Mouse (Mus musculus): ENCODE results near the gene Zfp618. TPM values are rescaled to one million over a fixed set of nuclear protein-coding genes. Genes with fewer than 3 reads are reported as not detected.

Zfp618 gene
- polyA plus RNA-seq, 1 experiment from 2014 or later: 26.6 TPM

GRCm38 (mm10) chr4:62974901-62975300 lies 9.5 kb downstream of the Zfp618 start:
- Histone ChIP-seq H3K9ac (ENCODE audit: low read depth, low read length) (no peak overlapping the region), H3K4me1 (replicated peaks; ENCODE audit: insufficient read depth, low read length) (peaks cover 3% of the 10 kb centered on the region), H3K27me3 (ENCODE audit: insufficient read depth, low read length) (no peaks in the 10 kb centered on the region), H3K27ac (no peak overlapping the region), H3K4me3 (replicated peaks; ENCODE audit: low read depth, low read length) (no peak overlapping the region), H3K9me3 (replicated peaks; ENCODE audit: low read length) (no peaks in the 10 kb centered on the region), H3K36me3 (ENCODE audit: insufficient read depth, low read length) (no peaks in the 10 kb centered on the region), H3K4me2 (ENCODE audit: low read length) (no peak overlapping the region)
- TF ChIP-seq CTCF (IDR thresholded peaks at IDR 0.05; ENCODE audit: low read depth): no peak
- WGBS: 80% methylated on average over 2 of the region's 2 CpGs
- DNase-seq (ENCODE audit: low spot score) (no peak), ATAC-seq (replicated peaks; ENCODE audit: low FRiP score, low read depth) (no peak)

- WGBS: 49% methylated on average over 6 of the region's 6 CpGs
Measured at GRCm38 (mm10) chr4:62975541-62975940, 10.2 kb downstream of the Zfp618 start.

GRCm38 (mm10) chr4:62977454-62977853 lies 12.1 kb downstream of the Zfp618 start:
- no peak overlapping the region for H3K9ac ChIP-seq (ENCODE audit: low read depth, low read length)
- H3K36me3 ChIP-seq (ENCODE audit: insufficient read depth, low read length): no peaks in the 10 kb centered on the region
- TF ChIP-seq CTCF (IDR thresholded peaks at IDR 0.05; ENCODE audit: low read depth): 0 out of 2 replicates have a peak, but pooled peaks have one; percentile 11
- H3K4me3 ChIP-seq (replicated peaks; ENCODE audit: low read depth, low read length): no peak overlapping the region
- no peak overlapping the region for H3K27ac ChIP-seq
- H3K9me3 ChIP-seq (replicated peaks; ENCODE audit: low read length): no peaks in the 10 kb centered on the region
- H3K4me2 ChIP-seq (ENCODE audit: low read length): no peak overlapping the region
- ATAC-seq (replicated peaks; ENCODE audit: low FRiP score, low read depth) (peak; percentile 88), DNase-seq (ENCODE audit: low spot score) (no peak)
- 76% methylated on average over 6 of the region's 6 CpGs for WGBS
- peaks cover 3% of the 10 kb centered on the region; the same call in 1 of the 2 replicates for H3K4me1 ChIP-seq (replicated peaks; ENCODE audit: insufficient read depth, low read length)
- no peaks in the 10 kb centered on the region for H3K27me3 ChIP-seq (ENCODE audit: insufficient read depth, low read length)

More at GRCm38 (mm10) chr4:62975541-62975940, 10.2 kb downstream of the Zfp618 start:
- Histone ChIP-seq H3K4me1 (replicated peaks; ENCODE audit: insufficient read depth, low read length) (peaks cover 3% of the 10 kb centered on the region; the same call in 1 of the 2 replicates), H3K4me3 (replicated peaks; ENCODE audit: low read depth, low read length) (no peak overlapping the region), H3K27me3 (ENCODE audit: insufficient read depth, low read length) (no peaks in the 10 kb centered on the region), H3K27ac (no peak overlapping the region), H3K36me3 (ENCODE audit: insufficient read depth, low read length) (no peaks in the 10 kb centered on the region), H3K4me2 (ENCODE audit: low read length) (no peak overlapping the region), H3K9me3 (replicated peaks; ENCODE audit: low read length) (no peaks in the 10 kb centered on the region), H3K9ac (ENCODE audit: low read depth, low read length) (no peak overlapping the region)
- DNase-seq (ENCODE audit: low spot score): no peak
- no peak for TF ChIP-seq CTCF (IDR thresholded peaks at IDR 0.05; ENCODE audit: low read depth)
- no peak for ATAC-seq (replicated peaks; ENCODE audit: low FRiP score, low read depth)

- peaks cover 3% of the 10 kb centered on the region; the same call in 1 of the 2 replicates for H3K4me1 ChIP-seq (replicated peaks; ENCODE audit: insufficient read depth, low read length)
- no peaks in the 10 kb centered on the region for H3K27me3 ChIP-seq (ENCODE audit: insufficient read depth, low read length)
- H3K27ac ChIP-seq: no peak overlapping the region
- TF ChIP-seq CTCF (IDR thresholded peaks at IDR 0.05; ENCODE audit: low read depth): no peak
- ATAC-seq (replicated peaks; ENCODE audit: low FRiP score, low read depth) (no peak), DNase-seq (ENCODE audit: low spot score) (no peak)
- H3K4me2 ChIP-seq (ENCODE audit: low read length): no peak overlapping the region
- H3K9ac ChIP-seq (ENCODE audit: low read depth, low read length): no peak overlapping the region
- WGBS: 49% methylated on average over 10 of the region's 10 CpGs
- no peak overlapping the region for H3K4me3 ChIP-seq (replicated peaks; ENCODE audit: low read depth, low read length)
- no peaks in the 10 kb centered on the region for H3K36me3 ChIP-seq (ENCODE audit: insufficient read depth, low read length)
- no peaks in the 10 kb centered on the region for H3K9me3 ChIP-seq (replicated peaks; ENCODE audit: low read length)
Measured at GRCm38 (mm10) chr4:62978501-62978911, 13.1 kb downstream of the Zfp618 start.

GRCm38 (mm10) chr4:62981572-62981971 lies 16.2 kb downstream of the Zfp618 start:
- Histone ChIP-seq H3K9ac (ENCODE audit: low read depth, low read length) (no peak overlapping the region), H3K4me3 (replicated peaks; ENCODE audit: low read depth, low read length) (no peak overlapping the region), H3K9me3 (replicated peaks; ENCODE audit: low read length) (no peaks in the 10 kb centered on the region), H3K27me3 (ENCODE audit: insufficient read depth, low read length) (no peaks in the 10 kb centered on the region), H3K27ac (peak overlapping the region; percentile 57; the same call in 1 of the 2 replicates), H3K4me1 (replicated peaks; ENCODE audit: insufficient read depth, low read length) (peaks cover 3% of the 10 kb centered on the region; the same call in 1 of the 2 replicates), H3K36me3 (ENCODE audit: insufficient read depth, low read length) (no peaks in the 10 kb centered on the region), H3K4me2 (ENCODE audit: low read length) (no peak overlapping the region)
- DNase-seq (ENCODE audit: low spot score): no peak
- WGBS: 73% methylated on average over 2 of the region's 2 CpGs
- no peak for ATAC-seq (replicated peaks; ENCODE audit: low FRiP score, low read depth)
- TF ChIP-seq CTCF (IDR thresholded peaks at IDR 0.05; ENCODE audit: low read depth): no peak

GRCm38 (mm10) chr4:62983556-62983955 lies 18.2 kb downstream of the Zfp618 start:
- 90% methylated on average over 5 of the region's 5 CpGs for WGBS

GRCm38 (mm10) chr4:62991336-62991735 lies 26.0 kb downstream of the Zfp618 start:
- Histone ChIP-seq H3K27me3 (ENCODE audit: insufficient read depth, low read length) (no peaks in the 10 kb centered on the region), H3K4me2 (ENCODE audit: low read length) (no peak overlapping the region), H3K4me1 (replicated peaks; ENCODE audit: insufficient read depth, low read length) (no peaks in the 10 kb centered on the region), H3K9me3 (replicated peaks; ENCODE audit: low read length) (no peaks in the 10 kb centered on the region), H3K36me3 (ENCODE audit: insufficient read depth, low read length) (0 out of 2 replicates have a peak, but pooled peaks cover 3% of the 10 kb centered on the region), H3K9ac (ENCODE audit: low read depth, low read length) (no peak overlapping the region), H3K4me3 (replicated peaks; ENCODE audit: low read depth, low read length) (no peak overlapping the region), H3K27ac (no peak overlapping the region; the same call in 1 of the 2 replicates)
- ATAC-seq (replicated peaks; ENCODE audit: low FRiP score, low read depth) (no peak), DNase-seq (ENCODE audit: low spot score) (no peak)
- TF ChIP-seq CTCF (IDR thresholded peaks at IDR 0.05; ENCODE audit: low read depth): no peak
- 89% methylated on average over 11 of the region's 11 CpGs for WGBS

More at GRCm38 (mm10) chr4:62983556-62983955, 18.2 kb downstream of the Zfp618 start:
- no peak overlapping the region for H3K27ac ChIP-seq
- H3K4me1 ChIP-seq (replicated peaks; ENCODE audit: insufficient read depth, low read length): no peaks in the 10 kb centered on the region
- H3K4me2 ChIP-seq (ENCODE audit: low read length): no peak overlapping the region
- no peaks in the 10 kb centered on the region for H3K27me3 ChIP-seq (ENCODE audit: insufficient read depth, low read length)
- DNase-seq (ENCODE audit: low spot score) (no peak), ATAC-seq (replicated peaks; ENCODE audit: low FRiP score, low read depth) (no peak)
- H3K9ac ChIP-seq (ENCODE audit: low read depth, low read length): no peak overlapping the region
- no peaks in the 10 kb centered on the region for H3K9me3 ChIP-seq (replicated peaks; ENCODE audit: low read length)
- no peak for TF ChIP-seq CTCF (IDR thresholded peaks at IDR 0.05; ENCODE audit: low read depth)
- no peaks in the 10 kb centered on the region for H3K36me3 ChIP-seq (ENCODE audit: insufficient read depth, low read length)
- H3K4me3 ChIP-seq (replicated peaks; ENCODE audit: low read depth, low read length): no peak overlapping the region

Measured in kidney, postnatal 0 days (tissue).